Mouse (Mus musculus) ES-E14 (cell line): ENCODE measurements at regions not wholly inside any gene's neighbourhood (a gene's known extent, or its start where the extent isn't known, plus 50 kb on each side); places are given as distances from the start of the nearest gene placed in this dataset.

Experiments
- CHD2 ChIP-seq: IDR thresholded peaks from 2 replicates; pipeline ENCODE4 v1.6.1; 2014; ENCODE audit warnings: mild to moderate bottlenecking, low read depth, low read length, inconsistent platforms
- HCFC1 ChIP-seq: IDR thresholded peaks from 2 replicates; pipeline ENCODE4 v1.6.1; 2012; ENCODE audit warnings: low read length, inconsistent platforms, borderline replicate concordance; ENCODE audit not compliant: insufficient read depth
- MAFK ChIP-seq: IDR thresholded peaks from 2 replicates; pipeline ENCODE4 v1.6.1; 2014; ENCODE audit warnings: mild to moderate bottlenecking, low read depth, low read length, inconsistent platforms; ENCODE audit not compliant: insufficient read depth
- ZC3H11A ChIP-seq: IDR thresholded peaks from 2 replicates; pipeline ENCODE4 v1.6.1; 2012; ENCODE audit warnings: low read depth, mild to moderate bottlenecking, inconsistent platforms, low read length, borderline replicate concordance
- ZNF384 ChIP-seq: IDR thresholded peaks from 2 replicates; pipeline ENCODE4 v1.6.1; 2012; ENCODE audit warnings: low read depth, low read length, inconsistent platforms

- TF ChIP-seq ZNF384 (no peak), CHD2 (no peak), HCFC1 (no peak), MAFK (no peak), ZC3H11A (no peak)
Measured at GRCm38 (mm10) chr4:31880213-31880612, 83.7 kb upstream of the Map3k7 start.
